Mouse (Mus musculus): ENCODE measurements around the gene Cym. TPM values are rescaled to one million over a fixed set of nuclear protein-coding genes. Genes with fewer than 3 reads are reported as not detected.

Cym gene
- polyA plus RNA-seq (2015; fragmentation: Nextera tagmentation; extraction: Ambion mirVana): 0.14 TPM in 1 of 2 replicates, not detected in the other

DNA sequence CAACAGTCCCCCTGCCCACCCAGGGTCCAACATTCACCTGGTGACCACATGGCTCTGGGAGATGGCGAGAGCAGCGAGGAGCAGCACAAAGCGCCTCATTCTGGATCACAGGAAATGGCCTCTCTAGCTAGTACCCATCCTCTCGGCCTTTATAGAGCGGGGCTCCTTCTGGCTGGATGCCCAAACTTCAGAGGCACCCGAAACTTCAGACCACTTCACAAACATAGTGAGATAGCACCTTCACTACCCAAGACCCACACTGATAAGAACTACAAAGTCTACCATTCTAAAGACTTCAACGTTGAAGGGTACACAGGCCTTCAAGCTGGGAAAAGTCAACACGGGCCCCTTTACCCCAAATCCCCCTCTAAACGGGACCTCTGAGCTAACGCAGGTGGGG lies at the start of gene Cym:
Cym (minus strand) TSS at position 125 of the 400 bp plus-strand sequence.
- H3K27ac ChIP-seq (replicated peaks): no peak within 1 kb of the TSS
- H3K36me3 ChIP-seq: no peaks in the 10 kb centered on the region
- H3K9me3 ChIP-seq: no peaks in the 10 kb centered on the region
- H3K4me1 ChIP-seq: no peaks in the 10 kb centered on the region
- 87% methylated on average over 10 of the region's 10 CpGs for WGBS
- no peaks in the 10 kb centered on the region for H3K27me3 ChIP-seq
- no peak within 1 kb of the TSS for H3K4me2 ChIP-seq (replicated peaks)
- no peak for ATAC-seq (replicated peaks)
- H3K4me3 ChIP-seq: no peak within 1 kb of the TSS
- no peak within 1 kb of the TSS for H3K9ac ChIP-seq (replicated peaks)

DNA sequence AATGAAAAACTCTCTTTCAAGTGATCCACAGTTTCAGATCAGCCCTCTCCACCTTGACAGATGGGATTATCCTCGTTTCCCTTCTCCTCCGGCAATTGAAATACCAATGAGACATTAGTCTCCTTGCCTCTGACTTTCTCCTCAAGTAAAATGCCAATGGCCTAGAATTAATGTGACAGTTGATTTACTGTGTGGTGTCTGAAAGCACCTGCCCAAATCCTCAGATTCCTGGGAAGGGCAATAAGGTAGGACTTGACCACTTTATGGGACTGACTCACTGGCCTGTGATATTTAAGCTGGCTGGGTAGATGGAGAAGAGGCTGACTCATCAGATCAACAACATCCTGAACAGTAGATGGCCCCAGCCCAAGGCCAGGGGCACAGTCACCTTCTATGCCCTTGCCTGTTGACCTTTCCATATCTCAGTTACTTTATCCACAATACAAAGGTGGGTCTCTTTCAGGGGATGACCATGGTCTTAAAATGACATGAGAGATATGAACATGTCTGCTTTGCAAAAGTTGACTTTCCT lies 45.3 kb upstream of the Cym start:
- H3K9ac ChIP-seq (replicated peaks): no peak overlapping the region

DNA sequence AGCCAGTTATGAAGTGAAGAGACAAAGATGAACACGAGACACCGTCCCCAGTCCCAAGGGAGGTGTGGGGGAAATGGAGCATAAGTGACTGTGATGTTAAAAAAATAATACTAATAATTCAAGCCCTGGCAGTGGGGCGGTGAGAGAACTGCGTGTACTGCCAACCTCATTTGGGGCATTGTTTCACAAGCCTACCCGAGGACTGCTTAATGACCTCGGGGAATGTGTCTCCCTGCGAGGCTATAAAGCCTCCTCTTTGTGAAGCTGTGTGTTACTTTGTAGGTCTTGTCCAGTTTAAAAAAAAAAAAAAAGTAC lies 40.3 kb upstream of the Cym start:
- H3K9ac ChIP-seq (replicated peaks): no peak overlapping the region
- no peak overlapping the region for H3K4me2 ChIP-seq (replicated peaks)
- peaks cover 20% of the 10 kb centered on the region for H3K4me1 ChIP-seq
- no peak overlapping the region for H3K4me3 ChIP-seq
- H3K27ac ChIP-seq (replicated peaks): peak overlapping the region; percentile 55
- no peaks in the 10 kb centered on the region for H3K9me3 ChIP-seq
- H3K27me3 ChIP-seq: no peaks in the 10 kb centered on the region
- ATAC-seq (replicated peaks): no peak
- 26% methylated on average over 7 of the region's 7 CpGs for WGBS
- H3K36me3 ChIP-seq: no peaks in the 10 kb centered on the region

More for the DNA sequence above, 45.3 kb upstream of the Cym start:
- Histone ChIP-seq H3K9me3 (no peaks in the 10 kb centered on the region), H3K4me1 (peaks cover under 1% of the 10 kb centered on the region; the same call in 1 of the 2 replicates), H3K27ac (replicated peaks) (no peak overlapping the region), H3K4me3 (no peak overlapping the region), H3K27me3 (no peaks in the 10 kb centered on the region; the same call in 1 of the 2 replicates), H3K4me2 (replicated peaks) (no peak overlapping the region), H3K36me3 (no peaks in the 10 kb centered on the region)
- no peak for ATAC-seq (replicated peaks)
- WGBS: 66% methylated on average over 2 of the region's 2 CpGs

DNA sequence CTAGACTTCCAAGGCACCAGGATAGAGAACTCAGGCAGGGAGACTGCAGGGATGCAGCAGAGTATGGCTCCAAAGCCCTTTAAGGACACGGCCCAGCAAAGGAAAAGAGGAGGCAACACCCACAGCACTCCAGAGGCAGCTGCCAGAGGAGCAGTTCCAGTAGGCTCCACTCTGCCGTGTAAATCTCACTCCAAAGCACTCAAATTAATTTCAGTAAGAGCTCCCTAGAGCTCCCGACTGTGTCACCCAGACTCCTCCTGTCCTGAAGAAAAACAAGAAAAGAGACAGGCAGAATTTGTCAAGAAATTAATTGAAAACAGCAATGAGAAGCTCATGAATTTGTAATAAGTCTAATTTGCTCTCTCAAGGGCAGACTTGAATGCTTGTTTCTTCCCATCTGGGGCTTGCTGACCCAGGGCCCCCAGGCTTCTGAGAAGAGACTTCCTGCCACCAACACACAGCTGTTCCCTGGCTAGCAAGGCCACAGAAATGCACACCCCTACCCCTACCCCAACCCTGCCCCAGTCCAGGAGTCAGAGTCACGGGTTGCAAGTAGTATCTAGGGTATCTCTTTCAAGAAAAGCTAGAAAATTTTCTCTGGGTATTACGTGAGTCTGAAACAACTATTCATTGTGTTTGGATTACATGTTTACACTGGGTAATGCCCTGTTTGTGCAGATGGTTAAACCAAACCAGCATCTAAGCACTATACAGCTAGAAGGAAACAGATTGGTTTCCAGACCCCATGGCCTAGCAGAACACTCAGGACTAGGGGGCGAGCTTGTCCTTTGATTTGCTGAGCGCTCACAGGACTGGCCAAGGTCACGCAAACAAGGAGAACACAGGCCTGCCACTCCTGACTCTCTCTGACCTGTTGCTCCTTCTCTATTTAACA lies 39.7 kb upstream of the Cym start:
- H3K4me2 ChIP-seq (replicated peaks): no peak overlapping the region
- H3K36me3 ChIP-seq: no peaks in the 10 kb centered on the region
- peaks cover 20% of the 10 kb centered on the region for H3K4me1 ChIP-seq
- 48% methylated on average over 8 of the region's 8 CpGs for WGBS
- peak; percentile 77 for ATAC-seq (replicated peaks)
- no peak overlapping the region for H3K9ac ChIP-seq (replicated peaks)
- peak overlapping the region; percentile 55 for H3K27ac ChIP-seq (replicated peaks)
- H3K9me3 ChIP-seq: no peaks in the 10 kb centered on the region
- no peak overlapping the region for H3K4me3 ChIP-seq
- H3K27me3 ChIP-seq: no peaks in the 10 kb centered on the region

DNA sequence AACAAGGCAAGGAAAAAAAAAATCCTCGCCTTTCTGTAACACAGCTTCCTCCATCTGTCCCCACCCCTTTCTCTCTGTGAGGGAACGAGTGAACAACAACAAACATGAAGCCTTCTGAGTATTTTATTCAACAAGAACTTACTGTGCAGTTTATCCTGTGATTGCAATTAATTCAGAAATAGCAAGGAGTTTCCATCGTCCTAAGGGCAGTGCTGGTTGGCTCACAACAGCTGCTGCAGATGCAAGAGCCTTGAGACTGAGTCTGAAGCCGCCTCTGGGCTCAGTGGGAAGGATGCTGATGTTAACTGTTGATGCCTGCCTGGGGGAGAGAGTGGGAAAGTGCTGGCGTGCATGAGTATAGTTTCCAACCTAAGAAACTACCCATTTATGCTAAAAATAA lies 36.4 kb upstream of the Cym start:
- peak overlapping the region; percentile 73 for H3K27ac ChIP-seq (replicated peaks)
- no peak overlapping the region for H3K4me3 ChIP-seq
- H3K4me2 ChIP-seq (replicated peaks): no peak overlapping the region
- no peaks in the 10 kb centered on the region for H3K27me3 ChIP-seq
- no peak overlapping the region for H3K9ac ChIP-seq (replicated peaks)
- peaks cover 20% of the 10 kb centered on the region for H3K4me1 ChIP-seq
- peak; percentile 30; the same call in 1 of the 2 replicates for ATAC-seq (replicated peaks)
- H3K9me3 ChIP-seq: no peaks in the 10 kb centered on the region
- 66% methylated on average over 5 of the region's 5 CpGs for WGBS
- no peaks in the 10 kb centered on the region for H3K36me3 ChIP-seq

DNA sequence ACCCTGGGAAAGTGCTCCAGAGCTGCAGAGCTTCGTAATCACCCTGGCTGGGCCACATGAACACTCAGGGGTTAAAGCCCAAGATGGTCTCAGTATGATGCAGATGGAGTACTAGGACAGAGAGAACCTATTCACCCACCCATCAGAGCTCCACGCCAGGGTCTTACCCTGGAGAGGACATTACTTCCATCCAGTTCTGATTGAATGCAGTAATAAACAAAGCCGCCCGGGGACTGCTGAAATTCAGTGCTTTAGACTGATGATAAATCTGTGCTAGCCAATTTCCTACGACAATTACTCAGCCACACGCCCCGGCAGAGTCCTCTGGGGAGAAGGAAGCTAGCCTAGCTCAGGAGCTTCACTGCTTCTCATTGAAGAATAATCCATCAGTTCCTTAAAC lies 35.2 kb upstream of the Cym start:
- Histone ChIP-seq H3K27ac (replicated peaks) (no peak overlapping the region), H3K4me3 (no peak overlapping the region), H3K9me3 (no peaks in the 10 kb centered on the region), H3K9ac (replicated peaks) (no peak overlapping the region), H3K36me3 (no peaks in the 10 kb centered on the region), H3K4me2 (replicated peaks) (no peak overlapping the region), H3K27me3 (no peaks in the 10 kb centered on the region), H3K4me1 (peaks cover 19% of the 10 kb centered on the region)
- ATAC-seq (replicated peaks): no peak
- 73% methylated on average over 7 of the region's 7 CpGs for WGBS

DNA sequence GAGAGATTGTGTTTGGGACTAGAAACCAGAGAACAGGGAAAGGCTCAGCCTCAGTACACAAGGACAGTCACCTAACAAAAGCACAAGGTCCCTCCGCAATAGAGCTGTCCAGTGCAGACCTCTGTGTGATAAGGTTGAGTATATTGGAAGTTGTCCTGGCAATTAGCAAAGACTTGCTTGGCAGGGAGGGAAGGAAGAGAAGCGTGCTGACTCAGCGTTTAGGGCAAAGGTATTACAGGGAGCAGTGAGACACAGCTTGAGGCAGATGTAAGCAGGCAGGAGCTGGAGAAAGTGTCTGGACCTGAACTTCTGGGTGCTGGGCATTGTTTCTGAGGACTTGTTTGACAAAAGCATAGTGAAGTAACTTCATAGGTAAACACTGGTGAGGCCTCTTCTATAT lies 34.5 kb upstream of the Cym start:
- no peak overlapping the region for H3K4me3 ChIP-seq
- no peak for ATAC-seq (replicated peaks)
- H3K9me3 ChIP-seq: no peaks in the 10 kb centered on the region
- no peak overlapping the region for H3K9ac ChIP-seq (replicated peaks)
- H3K36me3 ChIP-seq: no peaks in the 10 kb centered on the region
- H3K4me2 ChIP-seq (replicated peaks): no peak overlapping the region
- H3K4me1 ChIP-seq: peaks cover 11% of the 10 kb centered on the region
- H3K27ac ChIP-seq (replicated peaks): no peak overlapping the region
- no peaks in the 10 kb centered on the region for H3K27me3 ChIP-seq
- WGBS: 90% methylated on average over 3 of the region's 3 CpGs

DNA sequence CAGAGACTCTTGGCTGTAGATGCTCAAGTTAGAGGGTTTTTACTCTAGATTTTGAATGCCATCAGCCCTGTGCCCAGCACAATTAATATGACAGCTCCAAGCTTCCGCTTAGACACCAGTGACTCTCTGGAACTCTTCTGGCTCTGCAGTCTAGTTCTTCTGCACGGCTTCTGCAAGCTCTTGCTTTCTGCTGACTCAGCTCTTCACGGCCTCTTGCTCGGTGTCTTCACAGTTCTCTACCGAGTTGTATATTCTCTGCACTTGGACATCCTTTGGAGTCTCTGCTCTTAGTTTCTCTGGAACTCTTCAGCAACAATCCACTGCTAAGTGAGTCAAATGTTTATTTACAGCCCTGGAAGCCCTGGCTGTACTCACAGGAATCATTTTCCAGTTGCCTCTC lies 32.4 kb upstream of the Cym start:
- Histone ChIP-seq H3K9ac (replicated peaks) (no peak overlapping the region), H3K27ac (replicated peaks) (no peak overlapping the region), H3K36me3 (no peaks in the 10 kb centered on the region), H3K4me1 (0 out of 2 replicates have a peak, but pooled peaks cover 6% of the 10 kb centered on the region), H3K4me2 (replicated peaks) (no peak overlapping the region), H3K27me3 (no peaks in the 10 kb centered on the region), H3K9me3 (no peaks in the 10 kb centered on the region), H3K4me3 (no peak overlapping the region)
- no peak for ATAC-seq (replicated peaks)
- 91% methylated on average over 5 of the region's 5 CpGs for WGBS

DNA sequence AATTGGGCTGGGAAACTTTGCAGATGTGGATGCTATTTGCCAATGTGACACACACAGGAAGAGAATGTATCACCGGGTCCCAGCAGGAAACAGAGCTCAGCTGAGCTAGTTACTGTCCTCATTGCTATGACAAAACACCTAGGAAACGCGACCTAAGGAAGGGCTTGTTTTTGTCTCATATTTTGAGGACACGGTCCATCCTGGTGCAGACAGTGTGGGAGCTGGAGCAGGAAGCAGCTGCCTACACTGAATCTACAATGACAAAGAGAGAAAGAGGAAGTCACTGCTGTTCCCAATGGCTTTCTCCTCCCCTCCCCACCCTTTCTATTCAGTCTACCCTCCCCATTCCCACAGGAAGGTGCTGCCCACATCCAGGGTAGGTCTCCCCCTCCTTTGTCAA lies 30.5 kb upstream of the Cym start:
- no peaks in the 10 kb centered on the region for H3K27me3 ChIP-seq
- H3K4me3 ChIP-seq: no peak overlapping the region
- no peak overlapping the region for H3K4me2 ChIP-seq (replicated peaks)
- H3K27ac ChIP-seq (replicated peaks): no peak overlapping the region
- WGBS: 80% methylated on average over 4 of the region's 4 CpGs
- H3K4me1 ChIP-seq: 0 out of 2 replicates have a peak, but pooled peaks cover 3% of the 10 kb centered on the region
- no peaks in the 10 kb centered on the region for H3K36me3 ChIP-seq
- H3K9ac ChIP-seq (replicated peaks): no peak overlapping the region
- H3K9me3 ChIP-seq: no peaks in the 10 kb centered on the region
- no peak for ATAC-seq (replicated peaks)

DNA sequence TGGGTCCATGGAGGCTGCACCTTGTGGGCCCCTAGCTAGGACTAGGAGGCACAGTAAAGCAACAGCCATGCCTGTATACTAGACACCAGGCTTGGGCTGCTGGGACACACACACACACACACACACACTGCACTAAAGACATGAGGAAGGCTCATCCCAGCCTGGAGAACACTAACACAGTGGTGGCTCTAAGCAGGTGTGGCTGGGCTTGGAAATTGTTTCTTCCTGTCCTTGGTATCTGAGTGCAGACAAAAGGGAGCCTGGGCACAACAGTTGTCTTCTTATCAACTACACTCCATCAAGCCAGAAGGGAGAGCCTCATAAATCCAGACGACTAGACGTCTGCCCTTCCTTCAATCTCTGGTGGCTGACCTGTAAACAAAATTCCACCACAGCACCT lies 28.8 kb upstream of the Cym start:
- 74% methylated on average over 2 of the region's 2 CpGs for WGBS
- no peak for ATAC-seq (replicated peaks)
- Histone ChIP-seq H3K27ac (replicated peaks) (no peak overlapping the region), H3K4me3 (no peak overlapping the region), H3K4me1 (0 out of 2 replicates have a peak, but pooled peaks cover 3% of the 10 kb centered on the region), H3K36me3 (no peaks in the 10 kb centered on the region), H3K9ac (replicated peaks) (no peak overlapping the region), H3K27me3 (no peaks in the 10 kb centered on the region), H3K4me2 (replicated peaks) (no peak overlapping the region), H3K9me3 (no peaks in the 10 kb centered on the region)

DNA sequence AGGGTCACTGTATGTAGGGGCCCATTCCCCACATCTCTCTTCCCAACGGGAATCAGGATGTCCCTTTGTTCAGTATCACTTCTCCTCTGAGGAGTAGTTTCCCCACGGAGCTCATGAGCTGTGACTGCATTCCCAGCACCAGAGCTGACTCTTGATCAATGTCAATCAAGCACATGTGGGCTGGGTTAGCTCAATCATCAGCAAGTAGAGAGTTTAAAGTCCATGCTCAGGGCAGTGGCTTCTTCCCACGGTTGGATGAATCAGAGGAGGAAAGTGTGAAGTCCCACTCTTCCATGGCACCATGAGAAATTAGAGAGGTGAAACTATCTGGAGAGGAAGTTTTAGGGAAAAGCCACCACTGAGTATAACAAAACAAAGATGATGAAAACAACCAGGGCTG lies 27.5 kb upstream of the Cym start:
- Histone ChIP-seq H3K4me2 (replicated peaks) (no peak overlapping the region), H3K27me3 (no peaks in the 10 kb centered on the region), H3K9me3 (no peaks in the 10 kb centered on the region), H3K4me1 (0 out of 2 replicates have a peak, but pooled peaks cover 3% of the 10 kb centered on the region), H3K4me3 (no peak overlapping the region), H3K9ac (replicated peaks) (no peak overlapping the region), H3K36me3 (no peaks in the 10 kb centered on the region), H3K27ac (replicated peaks) (no peak overlapping the region)
- 73% methylated on average over 3 of the region's 3 CpGs for WGBS
- no peak for ATAC-seq (replicated peaks)

DNA sequence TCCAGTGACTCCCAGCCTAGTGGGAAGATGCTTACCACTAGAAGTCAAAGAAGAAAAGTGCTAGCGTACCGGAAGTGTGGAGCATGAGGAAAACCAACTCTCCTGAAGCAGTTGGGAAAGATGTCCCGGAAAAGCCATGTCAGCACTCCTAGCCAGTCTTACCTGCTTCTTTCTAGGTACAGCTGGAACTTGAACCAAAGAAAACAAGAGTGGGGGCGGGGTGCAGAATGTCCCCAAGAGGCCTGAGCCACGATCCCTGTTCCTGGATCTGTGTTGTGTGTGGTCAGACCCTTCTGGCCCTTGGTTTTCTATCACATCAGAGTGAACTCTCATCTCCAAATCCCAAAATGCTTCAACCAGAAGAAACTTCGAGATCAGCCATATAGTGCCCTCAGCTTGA lies 25.3 kb upstream of the Cym start:
- Histone ChIP-seq H3K9ac (replicated peaks) (no peak overlapping the region), H3K27ac (replicated peaks) (no peak overlapping the region), H3K9me3 (no peaks in the 10 kb centered on the region), H3K4me2 (replicated peaks) (no peak overlapping the region), H3K4me3 (no peak overlapping the region), H3K27me3 (no peaks in the 10 kb centered on the region), H3K4me1 (peaks cover 4% of the 10 kb centered on the region; the same call in 1 of the 2 replicates), H3K36me3 (no peaks in the 10 kb centered on the region)
- 80% methylated on average over 6 of the region's 6 CpGs for WGBS
- no peak for ATAC-seq (replicated peaks)

Measured in forebrain, embryonic 15.5 days (tissue).